Mouse (Mus musculus) limb, embryonic 12.5 days (tissue): Measurements from ENCODE around the gene Umad1. TPM values are rescaled to one million over a fixed set of nuclear protein-coding genes. Genes with fewer than 3 reads are reported as not detected.
A peak's percentile ranks its signal among the peaks of the same experiment; 100 is the strongest.

Source experiments
- ATAC-seq: fragments of 200-750 bp; cut with Nextera tagmentation; 2 replicates; pipeline ENCODE4 v1.8.0; 2017; ENCODE audit warnings: low read depth, moderate TSS enrichment; ENCODE audit not compliant: insufficient number of reproducible peaks, insufficient read depth, low FRiP score, low TSS enrichment
- H3K27ac ChIP-seq: fragments of 300-500 bp; sonication (generic); 2 replicates; pipeline ENCODE4 v1.5.1; 2016; ENCODE audit warnings: mild to moderate bottlenecking, moderate library complexity
- H3K27me3 ChIP-seq: fragments of 300-500 bp; sonication (generic); 2 replicates; pipeline ENCODE4 v1.6.1; 2016; ENCODE audit warnings: mild to moderate bottlenecking, moderate library complexity
- H3K36me3 ChIP-seq: fragments of 300-500 bp; sonication (generic); 2 replicates; pipeline ENCODE4 v1.6.1; 2016; ENCODE audit warnings: mild to moderate bottlenecking, moderate library complexity
- H3K4me1 ChIP-seq: fragments of 300-500 bp; sonication (generic); replicated peaks from 2 replicates; pipeline ENCODE4 v1.6.1; 2016
- H3K4me2 ChIP-seq: fragments of 300-500 bp; sonication (generic); 2 replicates; pipeline ENCODE4 v1.6.1; 2016; ENCODE audit warnings: mild to moderate bottlenecking, moderate library complexity
- H3K4me3 ChIP-seq: fragments of 300-500 bp; sonication (generic); replicated peaks from 2 replicates; pipeline ENCODE4 v1.5.1; 2016; ENCODE audit warnings: mild to moderate bottlenecking
- H3K9ac ChIP-seq: fragments of 300-500 bp; sonication (generic); replicated peaks from 2 replicates; pipeline ENCODE4 v1.6.1; 2016; ENCODE audit warnings: mild to moderate bottlenecking, moderate library complexity
- H3K9me3 ChIP-seq: fragments of 300-500 bp; sonication (generic); 2 replicates; pipeline ENCODE4 v1.6.1; 2016; ENCODE audit warnings: mild to moderate bottlenecking, moderate library complexity
- WGBS: fragments of 180-500 bp; shearing (Covaris S2); methylation state at CpG from one replicate; pipeline ENCODE4 v1.1.7; 2016; 5-methylcytosine and 5-hydroxymethylcytosine counted together
- polyA plus RNA-seq: library from polyadenylated mRNA; unstranded; fragments of >200 nt; fragmentation: Nextera tagmentation; extraction: Ambion mirVana; gene quantifications from 2 replicates; pipeline ENCODE4 v1.2.1, GENCODE M21; 2016

Umad1 gene
- polyA plus RNA-seq, 1 experiment from 2014 or later, result 16.7 TPM

DNA sequence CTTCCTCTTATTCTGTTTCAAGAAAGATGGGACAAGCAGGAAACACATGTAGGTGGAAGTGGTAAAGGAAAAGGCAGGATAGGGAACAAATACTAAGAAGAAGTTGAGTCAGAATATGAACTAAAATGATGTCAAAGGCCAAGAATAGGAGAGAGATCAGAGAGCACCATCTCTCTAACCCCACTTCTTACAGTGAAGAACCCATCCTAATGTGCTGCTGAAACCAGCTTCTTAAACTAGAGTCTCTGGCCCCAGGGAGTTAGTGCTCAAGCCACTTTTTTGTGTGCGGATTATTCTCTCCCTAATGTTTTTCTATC, 161.1 kb downstream of the Umad1 start:
- Histone ChIP-seq H3K4me2 (no peak overlapping the region), H3K27me3 (no peaks in the 10 kb centered on the region), H3K9ac (no peak overlapping the region), H3K9me3 (no peaks in the 10 kb centered on the region), H3K4me1 (peaks cover 34% of the 10 kb centered on the region), H3K4me3 (no peak overlapping the region), H3K36me3 (no peaks in the 10 kb centered on the region), H3K27ac (peak overlapping the region; percentile 43)
- WGBS, result 90% methylated on average over 1 of the region's 1 CpGs
- ATAC-seq, result no peak

DNA sequence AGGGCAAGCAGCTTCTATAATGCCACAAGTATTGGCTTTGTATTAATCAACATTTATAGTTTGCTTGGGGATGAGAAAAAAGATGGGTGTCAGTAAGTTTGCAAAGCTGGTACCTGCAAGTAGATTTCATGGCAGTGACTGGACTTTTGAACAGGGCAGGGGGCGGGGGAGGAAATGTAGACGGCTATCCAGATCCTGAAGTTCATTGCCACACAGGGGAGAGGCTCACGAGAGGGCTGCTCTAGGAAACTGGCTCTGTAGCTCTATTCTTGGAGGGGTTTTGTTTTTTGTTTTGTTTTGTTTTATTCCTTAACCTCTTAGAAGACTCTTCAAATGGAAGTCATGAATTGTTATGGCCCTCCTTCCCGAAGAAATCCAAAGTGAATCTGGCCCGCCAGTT, 162.3 kb downstream of the Umad1 start:
- Histone ChIP-seq H3K4me1 (peaks cover 34% of the 10 kb centered on the region), H3K4me2 (no peak overlapping the region), H3K27ac (0 out of 2 replicates have a peak overlapping the region, but pooled peaks have one; percentile 43), H3K4me3 (no peak overlapping the region), H3K9me3 (no peaks in the 10 kb centered on the region), H3K9ac (no peak overlapping the region), H3K27me3 (no peaks in the 10 kb centered on the region), H3K36me3 (no peaks in the 10 kb centered on the region)
- no peak for ATAC-seq
- 69% methylated on average over 5 of the region's 5 CpGs for WGBS

DNA sequence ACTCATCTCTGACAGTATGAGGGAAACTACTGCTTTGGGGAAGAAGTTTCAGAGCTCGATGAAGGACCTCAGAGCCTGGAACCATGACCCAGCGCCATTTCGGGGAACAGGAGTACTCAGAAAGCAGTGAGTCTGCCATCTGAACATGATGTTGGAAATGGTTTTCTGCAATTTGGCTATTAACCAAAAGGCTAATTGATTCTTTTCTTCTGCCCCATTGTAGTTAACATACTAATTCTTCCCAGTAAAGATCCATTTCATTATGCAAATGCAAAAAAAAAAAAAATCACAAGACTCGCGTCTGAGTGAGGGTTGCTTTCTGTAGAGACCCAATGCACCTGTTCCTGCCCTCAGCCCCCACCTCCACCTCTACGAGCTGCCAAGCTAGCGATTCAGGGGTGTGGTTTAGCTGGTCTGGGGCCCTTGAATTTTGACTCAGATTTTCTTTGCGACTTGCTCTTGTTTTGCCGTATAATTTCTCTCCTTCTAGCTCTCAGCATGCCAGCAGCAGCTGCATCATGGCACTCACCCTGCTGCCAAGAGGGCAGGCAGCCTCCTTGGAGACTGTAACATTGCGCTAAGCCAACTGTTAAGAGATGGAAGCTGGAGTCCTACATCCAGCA, 163.0 kb downstream of the Umad1 start:
- no peak overlapping the region for H3K9ac ChIP-seq
- H3K27ac ChIP-seq, result no peak overlapping the region
- H3K9me3 ChIP-seq, result no peaks in the 10 kb centered on the region
- ATAC-seq, result no peak
- H3K4me1 ChIP-seq, result peaks cover 34% of the 10 kb centered on the region
- no peaks in the 10 kb centered on the region for H3K27me3 ChIP-seq
- H3K4me2 ChIP-seq, result no peak overlapping the region
- H3K36me3 ChIP-seq, result no peaks in the 10 kb centered on the region
- H3K4me3 ChIP-seq, result no peak overlapping the region
- 79% methylated on average over 10 of the region's 10 CpGs for WGBS

DNA sequence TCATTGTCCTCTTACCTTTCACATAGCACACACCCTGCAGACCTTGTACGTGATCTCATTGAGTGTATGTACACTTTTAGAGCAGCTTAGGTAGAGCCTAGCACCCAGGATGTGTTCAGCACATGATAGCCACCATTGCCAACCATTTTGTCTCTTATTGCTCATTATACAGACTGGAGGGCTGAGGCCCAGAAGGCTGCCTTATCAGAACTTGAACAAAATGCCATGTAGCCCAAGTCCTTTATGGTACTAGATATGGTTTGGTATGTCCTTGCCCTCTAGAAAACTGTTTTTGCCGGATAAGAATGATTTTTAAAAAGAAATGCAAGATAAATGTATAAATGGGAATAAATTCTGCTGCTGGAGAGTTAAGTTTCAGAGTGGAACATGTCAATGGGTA, 164.1 kb downstream of the Umad1 start:
- Histone ChIP-seq H3K9ac (no peak overlapping the region), H3K4me1 (peaks cover 34% of the 10 kb centered on the region), H3K27ac (no peak overlapping the region), H3K36me3 (no peaks in the 10 kb centered on the region), H3K27me3 (no peaks in the 10 kb centered on the region), H3K4me2 (no peak overlapping the region), H3K4me3 (no peak overlapping the region), H3K9me3 (no peaks in the 10 kb centered on the region)
- WGBS, result 93% methylated on average over 2 of the region's 2 CpGs
- ATAC-seq, result no peak

DNA sequence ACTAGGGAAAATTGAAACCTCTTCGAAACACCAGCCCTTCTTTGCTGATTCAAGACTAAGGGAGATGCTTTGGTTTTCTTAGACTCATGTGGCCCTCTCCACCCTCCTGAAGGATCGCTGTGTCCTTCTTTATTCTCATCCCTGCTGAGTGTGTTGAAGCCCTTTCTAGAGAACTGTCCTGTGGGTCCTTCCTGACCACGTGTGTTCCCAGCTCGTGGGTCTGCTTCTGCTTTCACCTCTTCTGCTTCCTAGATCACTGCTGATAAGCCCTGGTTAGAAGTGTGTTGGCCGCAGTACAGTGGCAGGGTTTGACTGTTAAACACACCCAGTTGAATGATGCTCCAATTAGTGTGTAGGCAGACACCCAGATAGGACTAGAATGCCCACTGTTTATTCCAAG, 168.6 kb downstream of the Umad1 start:
- H3K9me3 ChIP-seq, result no peaks in the 10 kb centered on the region
- no peak overlapping the region for H3K4me3 ChIP-seq
- WGBS, result 76% methylated on average over 5 of the region's 5 CpGs
- no peaks in the 10 kb centered on the region for H3K27me3 ChIP-seq
- H3K9ac ChIP-seq, result no peak overlapping the region
- H3K4me1 ChIP-seq, result 0 out of 2 replicates have a peak, but pooled peaks cover 2% of the 10 kb centered on the region
- H3K4me2 ChIP-seq, result no peak overlapping the region
- ATAC-seq, result no peak
- no peak overlapping the region for H3K27ac ChIP-seq
- H3K36me3 ChIP-seq, result no peaks in the 10 kb centered on the region

DNA sequence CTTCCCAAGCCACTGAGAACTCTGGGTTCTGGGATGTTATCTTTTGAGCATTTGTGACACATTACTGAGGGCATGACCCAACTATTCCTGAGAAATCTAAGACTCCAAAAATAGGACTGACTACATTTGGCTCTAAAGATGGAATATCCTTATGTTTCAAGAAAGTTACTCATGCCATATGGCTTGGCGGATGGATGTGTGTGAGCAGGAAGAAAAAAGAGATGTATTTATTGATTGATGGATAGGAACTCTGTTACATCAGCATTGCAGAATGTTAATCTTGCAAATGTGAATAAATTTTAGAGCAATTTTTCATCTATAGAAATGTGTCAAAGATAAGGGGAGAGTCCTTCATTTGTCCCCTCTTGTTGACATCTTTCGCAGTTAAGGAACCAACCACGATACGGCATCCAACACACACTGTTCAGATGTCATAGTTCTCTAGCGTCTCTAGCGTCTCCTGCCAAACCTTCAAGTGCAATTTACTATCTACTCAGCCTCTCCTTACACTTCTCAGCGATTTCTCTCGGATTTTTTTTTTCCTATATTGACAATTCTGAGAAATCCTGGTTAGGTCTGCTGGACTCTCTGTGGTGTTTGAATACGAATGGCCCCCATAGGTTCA, 171.6 kb downstream of the Umad1 start:
- no peaks in the 10 kb centered on the region for H3K27me3 ChIP-seq
- H3K36me3 ChIP-seq, result no peaks in the 10 kb centered on the region
- no peak overlapping the region for H3K9ac ChIP-seq
- no peaks in the 10 kb centered on the region for H3K4me1 ChIP-seq
- H3K27ac ChIP-seq, result no peak overlapping the region
- no peak overlapping the region for H3K4me3 ChIP-seq
- ATAC-seq, result no peak
- H3K9me3 ChIP-seq, result no peaks in the 10 kb centered on the region
- H3K4me2 ChIP-seq, result no peak overlapping the region
- 90% methylated on average over 9 of the region's 9 CpGs for WGBS

DNA sequence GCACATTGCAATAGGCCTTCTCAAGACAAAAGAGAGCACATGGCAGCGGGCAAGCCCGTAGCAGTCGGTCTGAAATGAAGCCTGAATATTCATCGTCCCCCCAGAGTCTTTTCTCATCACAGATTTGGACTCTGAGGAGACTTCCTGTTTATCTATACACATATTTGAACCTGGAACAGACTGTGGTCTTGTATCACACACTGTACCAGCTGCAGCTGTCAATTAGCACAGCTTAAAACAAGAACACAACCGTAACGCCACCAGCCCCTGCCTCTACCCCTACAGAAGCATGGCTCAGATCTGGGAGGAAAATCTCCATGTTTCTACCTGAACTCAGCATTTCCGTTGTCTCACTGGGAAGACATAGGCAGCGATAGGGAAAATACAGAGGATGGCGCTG, 174.1 kb downstream of the Umad1 start:
- Histone ChIP-seq H3K27ac (no peak overlapping the region), H3K36me3 (no peaks in the 10 kb centered on the region), H3K4me2 (no peak overlapping the region), H3K27me3 (no peaks in the 10 kb centered on the region), H3K4me3 (no peak overlapping the region), H3K9ac (no peak overlapping the region), H3K4me1 (no peaks in the 10 kb centered on the region), H3K9me3 (no peaks in the 10 kb centered on the region)
- no peak for ATAC-seq
- 92% methylated on average over 9 of the region's 9 CpGs for WGBS

DNA sequence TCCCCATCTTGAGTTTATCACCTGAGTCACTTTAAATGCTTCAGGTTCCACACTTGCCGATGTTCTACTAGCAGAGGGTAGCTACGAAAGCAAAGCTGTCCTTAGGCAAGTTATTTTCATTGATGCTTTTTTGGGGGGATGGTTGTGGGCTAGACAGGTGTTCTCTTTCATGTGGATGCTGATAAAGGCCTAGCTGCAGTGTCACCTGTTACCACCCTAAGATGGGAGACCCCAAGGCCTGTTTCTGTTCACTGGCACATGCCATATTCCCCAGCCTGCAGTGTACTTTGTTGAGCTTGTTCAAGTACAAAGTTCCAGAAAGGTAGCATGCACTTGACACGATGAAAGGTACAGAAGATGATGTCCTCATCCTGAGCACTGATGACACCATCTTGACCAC, 178.8 kb downstream of the Umad1 start:
- Histone ChIP-seq H3K36me3 (no peaks in the 10 kb centered on the region), H3K9me3 (no peaks in the 10 kb centered on the region), H3K9ac (no peak overlapping the region), H3K27me3 (no peaks in the 10 kb centered on the region), H3K27ac (no peak overlapping the region), H3K4me3 (no peak overlapping the region), H3K4me2 (no peak overlapping the region), H3K4me1 (no peaks in the 10 kb centered on the region)
- ATAC-seq, result no peak
- 83% methylated on average over 3 of the region's 3 CpGs for WGBS

DNA sequence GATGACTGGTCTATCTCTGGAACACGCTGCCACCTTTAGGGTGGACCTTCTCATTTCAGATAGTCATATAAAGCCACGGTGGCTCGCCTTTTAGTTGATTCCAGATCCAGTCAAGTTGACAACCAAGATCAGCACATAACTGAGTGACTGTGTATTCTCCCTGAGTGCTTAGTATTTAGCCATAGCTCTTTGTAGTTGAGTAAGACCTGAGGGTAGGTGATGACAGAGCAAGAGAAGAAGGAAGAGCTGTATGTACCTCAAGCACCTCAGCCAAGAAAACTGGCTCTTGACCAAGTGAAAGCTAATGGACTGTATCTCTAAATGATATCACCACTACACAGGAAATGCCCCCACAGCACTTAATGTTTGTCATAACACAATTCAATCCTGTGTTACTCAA, 182.7 kb downstream of the Umad1 start:
- no peaks in the 10 kb centered on the region for H3K36me3 ChIP-seq
- H3K4me2 ChIP-seq, result no peak overlapping the region
- no peak overlapping the region for H3K27ac ChIP-seq
- 90% methylated on average over 3 of the region's 3 CpGs for WGBS
- H3K4me3 ChIP-seq, result no peak overlapping the region
- H3K27me3 ChIP-seq, result no peaks in the 10 kb centered on the region
- H3K4me1 ChIP-seq, result peaks cover 11% of the 10 kb centered on the region
- ATAC-seq, result no peak
- H3K9ac ChIP-seq, result no peak overlapping the region
- H3K9me3 ChIP-seq, result no peaks in the 10 kb centered on the region

DNA sequence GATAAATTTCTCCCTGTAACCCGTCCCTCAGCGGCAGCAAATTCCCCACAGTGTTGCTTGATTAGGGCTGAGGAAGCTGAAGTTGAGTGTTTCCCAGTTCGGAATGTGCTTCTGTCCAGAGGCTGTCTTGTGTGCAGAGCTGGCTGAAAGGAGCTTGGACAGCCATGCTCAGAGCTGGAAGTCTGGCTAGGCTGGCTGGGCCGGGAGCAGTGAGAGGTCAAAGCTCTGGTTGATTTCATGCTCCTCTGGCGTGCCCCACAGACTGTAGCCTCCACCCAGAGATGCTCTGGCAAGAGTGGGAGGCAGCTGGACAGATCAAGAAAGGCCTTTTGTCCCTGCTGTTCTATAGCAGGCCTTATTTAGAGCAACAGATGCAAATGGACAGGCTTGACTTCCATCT, 187.7 kb downstream of the Umad1 start:
- no peaks in the 10 kb centered on the region for H3K27me3 ChIP-seq
- H3K36me3 ChIP-seq, result no peaks in the 10 kb centered on the region
- peak overlapping the region; percentile 87 for H3K27ac ChIP-seq
- H3K4me3 ChIP-seq, result no peak overlapping the region
- WGBS, result 30% methylated on average over 5 of the region's 5 CpGs
- no peak overlapping the region for H3K9ac ChIP-seq
- peaks cover 18% of the 10 kb centered on the region for H3K4me1 ChIP-seq
- H3K4me2 ChIP-seq, result no peak overlapping the region
- ATAC-seq, result 0 out of 2 replicates have a peak, but pooled peaks have one; percentile 67
- H3K9me3 ChIP-seq, result no peaks in the 10 kb centered on the region

DNA sequence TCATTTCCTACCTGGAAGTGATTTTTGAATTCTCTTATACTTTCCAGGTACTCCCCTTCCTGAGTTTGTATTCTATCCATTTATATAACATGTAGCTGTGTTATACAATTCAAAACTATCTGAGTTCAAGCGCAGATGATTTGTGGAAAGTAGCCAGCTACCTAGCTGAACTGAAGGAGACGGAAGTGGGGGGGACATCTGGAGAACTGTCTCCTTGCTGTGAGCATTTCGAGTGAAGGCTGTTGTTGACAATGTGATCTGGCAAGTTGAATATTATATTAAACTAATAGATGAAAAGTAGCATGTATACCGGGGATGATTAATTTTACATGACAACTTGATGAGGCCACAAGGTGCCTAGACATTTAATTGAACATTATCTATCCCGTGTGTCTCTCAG, 196.5 kb downstream of the Umad1 start:
- 83% methylated on average over 5 of the region's 5 CpGs for WGBS

DNA sequence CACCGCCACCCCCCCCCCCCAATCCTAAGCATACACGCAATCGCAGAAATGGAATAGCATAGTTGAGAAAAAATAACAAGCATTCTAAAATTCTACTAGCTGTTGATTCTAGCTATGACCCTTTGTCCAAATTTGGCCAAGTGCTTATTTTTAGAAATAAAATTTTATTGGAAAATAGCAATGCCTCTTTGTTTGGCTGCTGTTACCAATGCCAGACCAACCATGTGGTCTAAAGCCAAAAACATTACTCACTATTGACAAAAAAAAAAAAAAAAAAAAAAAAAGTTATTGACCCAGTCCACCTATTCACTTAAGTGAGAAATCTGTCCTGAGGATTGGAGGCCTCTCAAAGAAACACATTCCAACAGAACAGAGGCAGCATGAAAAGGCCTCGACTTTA, 199.5 kb downstream of the Umad1 start:
- Histone ChIP-seq H3K27me3 (no peaks in the 10 kb centered on the region), H3K27ac (no peak overlapping the region), H3K9ac (no peak overlapping the region), H3K9me3 (peaks cover 4% of the 10 kb centered on the region; the same call in 1 of the 2 replicates), H3K36me3 (no peaks in the 10 kb centered on the region), H3K4me1 (no peaks in the 10 kb centered on the region), H3K4me3 (no peak overlapping the region), H3K4me2 (no peak overlapping the region)
- ATAC-seq, result no peak
- WGBS, result 82% methylated on average over 4 of the region's 4 CpGs

More for the DNA sequence above, 196.5 kb downstream of the Umad1 start:
- H3K9me3 ChIP-seq, result peaks cover 5% of the 10 kb centered on the region; the same call in 1 of the 2 replicates
- H3K27me3 ChIP-seq, result no peaks in the 10 kb centered on the region
- no peak overlapping the region for H3K27ac ChIP-seq
- no peak overlapping the region for H3K9ac ChIP-seq
- H3K4me1 ChIP-seq, result no peaks in the 10 kb centered on the region
- H3K36me3 ChIP-seq, result no peaks in the 10 kb centered on the region
- no peak overlapping the region for H3K4me2 ChIP-seq
- H3K4me3 ChIP-seq, result no peak overlapping the region
- ATAC-seq, result no peak
